Mouse (Mus musculus) liver, embryonic 13.5 days (tissue): ENCODE results near the gene Gucy1b1. TPM values are rescaled to one million over a fixed set of nuclear protein-coding genes. Genes with fewer than 3 reads are reported as not detected.

Experiments used
- ATAC-seq: fragments of 200-750 bp; cut with Nextera tagmentation; 2 replicates; pipeline ENCODE4 v1.8.0; 2017; ENCODE audit warnings: low read depth, mild to moderate bottlenecking, moderate number of reproducible peaks, moderate library complexity
- DNase-seq: peaks from one replicate; pipeline ENCODE4 v3.0.0; 2022
- H3K27ac ChIP-seq: fragments of 300-500 bp; sonication (generic); 2 replicates; pipeline ENCODE4 v1.5.1; 2015; ENCODE audit warnings: moderate library complexity, mild to moderate bottlenecking, inconsistent platforms
- H3K27me3 ChIP-seq: fragments of 300-500 bp; sonication (generic); 2 replicates; pipeline ENCODE4 v1.6.1; 2015; ENCODE audit warnings: mild to moderate bottlenecking, inconsistent platforms
- H3K36me3 ChIP-seq: fragments of 300-500 bp; sonication (generic); 2 replicates; pipeline ENCODE4 v1.6.1; 2015; ENCODE audit warnings: mild to moderate bottlenecking, inconsistent platforms
- H3K4me1 ChIP-seq: fragments of 300-500 bp; sonication (generic); replicated peaks from 2 replicates; pipeline ENCODE4 v1.6.1; 2015; ENCODE audit warnings: inconsistent platforms
- H3K4me2 ChIP-seq: fragments of 300-500 bp; sonication (generic); 2 replicates; pipeline ENCODE4 v1.6.1; 2015; ENCODE audit warnings: inconsistent platforms, mild to moderate bottlenecking, moderate library complexity
- H3K4me3 ChIP-seq: fragments of 300-500 bp; sonication (generic); replicated peaks from 2 replicates; pipeline ENCODE4 v1.5.1; 2015; ENCODE audit warnings: mild to moderate bottlenecking, inconsistent platforms
- H3K9ac ChIP-seq: fragments of 300-500 bp; sonication (generic); 2 replicates; pipeline ENCODE4 v1.6.1; 2015; ENCODE audit warnings: mild to moderate bottlenecking, inconsistent platforms
- H3K9me3 ChIP-seq: fragments of 300-500 bp; sonication (generic); replicated peaks from 2 replicates; pipeline ENCODE4 v1.6.1; 2016; ENCODE audit warnings: inconsistent platforms
- WGBS: fragments of 180-500 bp; shearing (Covaris S2); methylation state at CpG from one replicate; pipeline ENCODE4 v1.1.7; 2015; ENCODE audit not compliant: insufficient replicate concordance; 5-methylcytosine and 5-hydroxymethylcytosine counted together
- polyA plus RNA-seq: library from polyadenylated mRNA; unstranded; fragments of >200 nt; fragmentation: Nextera tagmentation; extraction: Ambion mirVana; gene quantifications from 2 replicates; pipeline ENCODE4 v1.2.1, GENCODE M21; 2015

The Gucy1b1 gene
- 9.1 and 11.4 TPM in 2 replicates for polyA plus RNA-seq

DNA sequence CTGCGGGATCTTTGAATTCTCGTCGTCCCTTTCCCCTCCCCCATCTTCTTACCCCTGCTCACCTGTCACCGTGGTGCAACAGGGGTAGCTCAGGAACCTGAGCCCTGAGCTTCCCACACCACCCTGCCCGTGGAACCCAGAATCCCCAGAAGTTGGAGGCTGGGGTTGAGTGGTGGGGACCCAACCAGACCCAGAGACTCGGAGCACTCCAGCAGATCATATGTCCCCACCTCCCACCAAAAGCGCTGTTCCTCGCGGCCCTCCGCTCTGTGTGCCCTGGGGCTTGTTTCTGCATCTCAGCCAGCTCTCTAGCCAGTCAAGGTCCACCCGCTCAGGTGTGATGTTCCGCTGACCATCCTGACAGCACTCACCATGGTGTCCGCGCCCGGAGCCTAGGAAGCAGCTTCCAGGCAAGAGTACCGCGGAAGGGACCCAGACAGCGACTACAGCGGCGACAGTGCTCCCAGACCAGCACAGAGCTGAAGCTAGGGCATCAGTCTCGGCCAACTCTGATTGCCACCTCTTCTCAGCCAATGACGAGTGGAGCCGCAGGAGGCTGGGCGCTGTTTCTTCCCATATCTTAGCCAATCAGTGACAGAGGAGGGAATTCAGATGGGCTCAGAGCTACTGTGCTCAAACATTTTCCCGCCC lies at the start of gene Gucy1b1:
Gucy1b1 (minus strand) TSS at position 489 of the 651 bp plus-strand sequence.
- H3K9ac ChIP-seq = peak within 1 kb of the TSS; percentile 33
- peak; percentile 80 for ATAC-seq

DNA sequence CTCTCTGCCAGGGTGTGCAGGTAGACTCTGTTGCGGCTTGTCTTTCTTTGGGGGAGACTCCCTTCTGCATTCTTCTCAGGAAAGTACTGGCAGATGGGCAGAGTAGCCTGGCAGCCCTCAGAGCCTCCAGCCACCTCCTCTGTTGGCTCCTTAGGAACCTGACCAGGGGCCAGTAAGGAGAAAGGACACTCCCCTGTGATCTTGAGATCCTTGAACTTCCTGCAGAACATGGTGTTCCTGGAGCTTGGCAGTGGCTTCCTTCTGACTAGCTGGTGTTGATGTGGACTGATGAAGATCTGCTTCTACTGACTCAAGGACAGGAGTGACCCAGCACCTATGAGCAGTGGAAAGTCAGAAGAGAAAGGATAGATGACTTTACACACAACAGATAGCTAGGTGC lies 44.4 kb upstream of the Gucy1b1 start:
- Histone ChIP-seq H3K4me1 (no peaks in the 10 kb centered on the region), H3K4me2 (no peak overlapping the region), H3K27me3 (no peaks in the 10 kb centered on the region), H3K9me3 (no peaks in the 10 kb centered on the region), H3K9ac (no peak overlapping the region), H3K27ac (no peak overlapping the region), H3K36me3 (no peaks in the 10 kb centered on the region), H3K4me3 (no peak overlapping the region)
- ATAC-seq (no peak), DNase-seq (no peak)
- 65% methylated on average over 1 of the region's 1 CpGs for WGBS

More for the DNA sequence above, at the start of gene Gucy1b1:
- Histone ChIP-seq H3K4me3 (peak within 1 kb of the TSS; percentile 44), H3K27ac (no peak within 1 kb of the TSS), H3K9me3 (no peaks in the 10 kb centered on the region), H3K4me1 (0 out of 2 replicates have a peak, but pooled peaks cover 9% of the 10 kb centered on the region), H3K36me3 (no peaks in the 10 kb centered on the region), H3K27me3 (peaks cover 21% of the 10 kb centered on the region), H3K4me2 (peak within 1 kb of the TSS; percentile 60)
- WGBS = 2% methylated on average over 25 of the region's 25 CpGs
- peak; percentile 12 for DNase-seq

DNA sequence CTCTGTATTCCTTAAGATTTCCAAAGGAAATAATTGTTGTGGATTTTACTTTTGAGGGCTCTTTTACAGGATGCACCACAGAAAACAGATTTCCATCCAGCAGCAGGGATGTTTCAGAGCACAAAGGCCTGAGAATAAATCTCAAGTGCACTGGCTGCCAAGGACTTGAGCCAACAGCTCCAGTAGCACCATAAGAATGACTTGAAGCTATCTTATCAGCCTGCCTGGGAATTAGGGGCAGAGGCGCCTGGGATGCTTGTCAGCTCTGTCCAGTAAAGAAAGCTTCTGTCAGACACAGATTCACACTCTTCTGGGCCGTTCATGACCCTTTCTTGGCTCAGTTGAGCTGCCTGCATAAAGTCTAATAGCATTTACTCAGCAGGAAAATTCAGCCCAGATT lies 38.0 kb upstream of the Gucy1b1 start:
- Histone ChIP-seq H3K4me3 (no peak overlapping the region), H3K9ac (no peak overlapping the region), H3K36me3 (no peaks in the 10 kb centered on the region), H3K27me3 (no peaks in the 10 kb centered on the region), H3K4me2 (no peak overlapping the region), H3K9me3 (no peaks in the 10 kb centered on the region), H3K4me1 (no peaks in the 10 kb centered on the region), H3K27ac (0 out of 2 replicates have a peak overlapping the region, but pooled peaks have one; percentile 4)
- ATAC-seq (no peak), DNase-seq (no peak)
- WGBS = 50% methylated on average over 2 of the region's 2 CpGs

DNA sequence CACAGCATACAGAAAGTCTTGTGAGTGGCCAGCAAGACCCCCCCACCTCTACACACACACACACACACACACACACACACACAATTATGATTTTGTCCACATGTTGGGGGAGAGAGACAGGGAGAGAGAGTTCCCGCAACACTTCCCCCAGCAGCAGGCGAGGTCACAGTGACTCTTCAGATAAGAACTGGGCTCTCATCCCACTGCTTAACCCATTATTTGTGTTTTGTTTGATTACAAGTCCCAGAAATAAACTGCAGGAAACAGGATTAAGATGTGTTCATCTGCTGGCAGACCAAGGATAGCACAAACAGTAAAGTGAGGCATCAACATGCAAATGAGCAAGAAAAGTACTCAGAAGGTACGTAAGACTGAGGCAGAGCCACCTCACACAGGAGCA lies 37.5 kb upstream of the Gucy1b1 start:
- H3K9me3 ChIP-seq = no peaks in the 10 kb centered on the region
- H3K4me2 ChIP-seq = no peak overlapping the region
- no peak overlapping the region for H3K9ac ChIP-seq
- WGBS = 43% methylated on average over 3 of the region's 3 CpGs
- H3K27me3 ChIP-seq = no peaks in the 10 kb centered on the region
- H3K27ac ChIP-seq = peak overlapping the region; percentile 4; the same call in 1 of the 2 replicates
- ATAC-seq (no peak), DNase-seq (no peak)
- H3K36me3 ChIP-seq = no peaks in the 10 kb centered on the region
- H3K4me3 ChIP-seq = no peak overlapping the region
- no peaks in the 10 kb centered on the region for H3K4me1 ChIP-seq

DNA sequence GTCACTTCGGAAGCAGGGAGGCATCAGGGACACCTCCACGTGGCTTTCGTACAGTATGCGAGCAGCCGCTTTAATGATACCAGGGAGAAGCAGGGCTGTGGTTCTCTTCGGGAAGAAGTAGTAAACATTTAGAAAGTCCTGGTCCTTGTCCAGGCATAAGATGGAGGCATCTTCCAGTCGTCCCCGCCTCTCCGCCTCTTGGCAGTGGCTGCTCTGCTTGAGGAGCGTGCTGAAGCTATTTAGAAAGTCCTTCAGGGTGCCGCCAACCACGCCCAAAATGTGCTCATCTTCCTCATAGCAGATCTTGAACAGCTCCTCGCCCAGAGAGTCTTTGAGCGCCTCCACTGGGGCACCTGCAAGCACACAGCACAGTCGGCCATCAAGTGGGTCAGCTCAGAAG lies 34.5 kb upstream of the Gucy1b1 start:
- H3K27ac ChIP-seq = no peak overlapping the region
- no peaks in the 10 kb centered on the region for H3K36me3 ChIP-seq
- H3K9ac ChIP-seq = no peak overlapping the region
- WGBS = 81% methylated on average over 15 of the region's 15 CpGs
- DNase-seq (no peak), ATAC-seq (no peak)
- H3K4me3 ChIP-seq = no peak overlapping the region
- H3K9me3 ChIP-seq = no peaks in the 10 kb centered on the region
- no peak overlapping the region for H3K4me2 ChIP-seq
- no peaks in the 10 kb centered on the region for H3K4me1 ChIP-seq
- H3K27me3 ChIP-seq = no peaks in the 10 kb centered on the region

DNA sequence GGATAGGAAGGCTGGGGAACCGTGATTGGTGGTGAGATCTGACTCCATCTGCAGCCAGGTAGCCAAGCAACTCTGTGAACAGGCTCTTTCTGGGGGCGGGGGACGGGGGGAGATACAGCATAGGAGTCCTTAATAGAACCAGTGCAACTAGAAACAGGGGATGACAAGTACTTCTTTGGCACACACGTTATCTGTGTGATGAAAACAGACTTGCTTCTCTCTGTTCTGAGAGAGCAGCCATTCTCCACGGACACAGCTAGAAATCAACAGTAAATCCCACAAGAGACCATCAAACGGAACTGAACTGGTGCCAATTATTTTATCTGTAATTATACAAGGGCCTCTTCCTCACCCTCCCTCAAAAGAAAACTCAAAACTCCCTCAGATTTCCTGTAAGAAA lies 29.7 kb upstream of the Gucy1b1 start:
- WGBS = 61% methylated on average over 6 of the region's 6 CpGs
- DNase-seq = no peak

DNA sequence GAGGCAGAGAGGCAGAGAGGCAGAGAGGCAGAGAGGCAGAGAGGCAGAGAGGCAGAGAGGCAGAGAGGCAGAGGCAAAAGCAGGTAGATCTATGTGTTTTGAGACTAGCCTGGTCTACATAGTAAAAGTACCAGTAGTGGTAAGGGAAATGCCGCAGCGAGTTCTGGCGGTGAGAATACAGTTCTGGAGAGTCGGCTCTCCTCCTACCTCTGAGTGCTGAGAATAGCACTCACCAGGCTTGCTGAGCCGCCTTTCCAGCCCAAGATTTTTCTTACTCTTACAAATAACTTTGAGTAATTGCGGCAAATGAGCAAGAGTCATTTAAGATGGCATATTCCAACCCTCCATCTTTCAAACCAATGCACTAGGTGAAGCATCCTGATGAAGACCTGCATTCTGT lies 24.6 kb upstream of the Gucy1b1 start:
- Histone ChIP-seq H3K27me3 (no peaks in the 10 kb centered on the region), H3K4me2 (no peak overlapping the region), H3K27ac (no peak overlapping the region), H3K36me3 (no peaks in the 10 kb centered on the region), H3K9ac (no peak overlapping the region), H3K4me3 (no peak overlapping the region), H3K9me3 (no peaks in the 10 kb centered on the region), H3K4me1 (no peaks in the 10 kb centered on the region)
- DNase-seq = no peak
- 85% methylated on average over 6 of the region's 6 CpGs for WGBS
- no peak for ATAC-seq

More for the DNA sequence above, 29.7 kb upstream of the Gucy1b1 start:
- peak overlapping the region; percentile 5; the same call in 1 of the 2 replicates for H3K27ac ChIP-seq
- no peak overlapping the region for H3K4me3 ChIP-seq
- no peaks in the 10 kb centered on the region for H3K36me3 ChIP-seq
- H3K4me1 ChIP-seq = no peaks in the 10 kb centered on the region
- ATAC-seq = no peak
- H3K4me2 ChIP-seq = no peak overlapping the region
- H3K9ac ChIP-seq = no peak overlapping the region
- H3K9me3 ChIP-seq = no peaks in the 10 kb centered on the region
- no peaks in the 10 kb centered on the region for H3K27me3 ChIP-seq

DNA sequence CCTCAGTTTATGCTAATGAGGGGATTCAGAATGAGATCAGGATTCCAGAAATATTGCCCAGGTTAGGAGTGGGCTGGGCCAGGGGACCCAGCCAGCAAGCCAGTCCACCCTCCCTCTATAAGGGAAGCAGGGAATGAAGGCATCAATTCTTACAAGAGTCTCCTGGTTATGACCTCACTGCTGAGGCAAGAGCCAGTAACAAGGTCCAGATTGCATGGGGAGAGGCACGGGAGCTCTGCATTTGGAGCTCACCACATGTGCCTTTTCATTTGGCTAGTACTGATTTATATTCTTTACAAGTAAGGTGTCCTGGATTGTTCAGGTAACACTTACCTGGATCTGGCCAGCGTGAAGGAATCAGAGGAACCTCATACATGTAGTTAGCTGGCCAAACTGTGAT lies 22.3 kb upstream of the Gucy1b1 start:
- no peak for DNase-seq
- no peaks in the 10 kb centered on the region for H3K4me1 ChIP-seq
- H3K4me2 ChIP-seq = no peak overlapping the region
- WGBS = 58% methylated on average over 2 of the region's 2 CpGs
- H3K4me3 ChIP-seq = no peak overlapping the region
- H3K36me3 ChIP-seq = no peaks in the 10 kb centered on the region
- H3K27ac ChIP-seq = no peak overlapping the region
- H3K27me3 ChIP-seq = no peaks in the 10 kb centered on the region
- no peaks in the 10 kb centered on the region for H3K9me3 ChIP-seq
- no peak for ATAC-seq
- H3K9ac ChIP-seq = no peak overlapping the region

DNA sequence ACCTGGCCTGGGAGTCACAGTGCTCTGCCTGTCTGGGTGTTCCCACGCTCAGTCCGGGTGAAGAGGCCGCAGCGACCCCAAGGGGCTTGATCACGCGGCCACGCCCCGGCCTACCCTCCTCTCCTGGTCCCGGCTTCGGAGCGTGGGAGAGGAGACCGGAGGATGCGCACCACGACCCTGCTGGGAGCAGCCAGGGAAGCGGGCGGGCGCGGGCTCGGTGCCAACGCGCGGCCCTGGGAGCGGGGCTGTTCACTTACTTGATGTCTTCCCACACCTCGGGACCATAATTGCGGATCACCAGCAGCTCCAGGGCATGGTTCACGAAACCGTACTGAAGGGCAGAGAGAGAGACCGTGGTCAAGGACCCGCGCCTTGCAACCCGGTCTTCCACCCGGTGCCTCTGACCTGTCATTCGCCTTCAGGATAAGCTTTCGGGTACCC lies 728 bp downstream of the Gucy1b1 start:
- Histone ChIP-seq H3K27me3 (peaks cover 21% of the 10 kb centered on the region), H3K4me1 (0 out of 2 replicates have a peak, but pooled peaks cover 9% of the 10 kb centered on the region), H3K4me3 (peak overlapping the region; percentile 44), H3K4me2 (peak overlapping the region; percentile 60), H3K27ac (no peak overlapping the region), H3K9me3 (no peaks in the 10 kb centered on the region), H3K9ac (peak overlapping the region; percentile 33), H3K36me3 (no peaks in the 10 kb centered on the region)
- WGBS = 2% methylated on average over 34 of the region's 34 CpGs
- DNase-seq = no peak
- ATAC-seq = no peak

DNA sequence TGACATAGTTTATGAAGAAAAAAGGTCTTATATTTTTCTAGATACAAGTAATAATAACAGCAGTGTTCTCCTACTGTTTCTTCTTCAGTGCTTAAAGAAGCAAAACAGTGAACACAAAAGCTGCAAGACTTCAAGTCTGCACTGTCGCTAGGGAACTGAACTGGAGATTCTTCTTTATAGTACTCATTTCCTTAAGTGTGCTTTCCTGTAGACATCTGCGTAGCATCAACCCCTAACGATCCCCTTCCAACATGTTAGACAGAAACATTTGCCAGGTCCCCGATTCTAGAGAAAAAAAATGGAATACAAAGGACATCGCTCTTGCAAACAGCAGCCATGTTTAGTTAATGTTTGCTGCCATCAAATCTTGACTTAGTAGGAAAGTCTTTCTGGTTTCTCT lies 6.7 kb downstream of the Gucy1b1 start:
- Histone ChIP-seq H3K27ac (no peak overlapping the region), H3K4me1 (no peaks in the 10 kb centered on the region), H3K4me3 (no peak overlapping the region), H3K9me3 (no peaks in the 10 kb centered on the region), H3K27me3 (peaks cover under 1% of the 10 kb centered on the region; the same call in 1 of the 2 replicates), H3K36me3 (no peaks in the 10 kb centered on the region), H3K4me2 (no peak overlapping the region), H3K9ac (no peak overlapping the region)
- no peak for DNase-seq
- WGBS = 69% methylated on average over 5 of the region's 5 CpGs
- ATAC-seq = no peak

DNA sequence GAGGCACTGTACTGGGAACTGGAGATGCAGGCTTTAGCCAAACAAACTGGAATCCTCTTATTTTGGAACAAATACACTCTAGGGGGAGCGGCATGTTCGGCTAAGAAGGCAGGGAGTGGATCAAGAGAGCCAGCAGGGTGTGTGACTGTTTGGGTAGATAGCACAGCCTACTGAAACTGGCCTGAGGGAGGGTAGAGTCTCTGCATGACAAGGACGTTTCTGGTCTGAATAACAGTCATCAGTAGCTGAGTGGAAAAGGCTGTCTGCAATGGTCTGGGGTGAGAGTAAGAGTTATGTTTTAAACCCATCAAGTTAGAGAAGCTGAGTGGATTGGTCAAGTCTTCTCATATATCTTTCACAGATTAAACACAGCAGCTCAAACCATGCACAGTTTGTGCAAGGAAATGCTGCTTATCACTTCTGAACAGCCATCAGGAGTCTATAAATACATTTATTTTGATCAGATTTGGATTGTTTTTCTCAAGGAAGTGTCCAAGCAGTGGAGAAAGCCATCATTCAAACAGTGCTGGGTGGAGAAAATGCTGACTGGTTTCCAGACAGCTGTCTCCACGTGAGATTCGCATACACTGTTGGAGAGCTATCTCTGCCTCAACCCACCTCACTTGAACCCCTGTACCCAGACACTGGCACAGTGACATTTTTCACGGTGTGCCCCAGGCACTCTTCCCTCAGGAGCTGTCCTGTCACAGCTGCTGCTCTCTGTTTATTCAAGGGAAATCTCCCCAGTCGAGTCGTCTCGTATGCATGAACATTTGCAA lies 12.9 kb downstream of the Gucy1b1 start:
- Histone ChIP-seq H3K4me1 (peaks cover 12% of the 10 kb centered on the region), H3K27me3 (no peaks in the 10 kb centered on the region), H3K4me3 (no peak overlapping the region), H3K9ac (no peak overlapping the region), H3K4me2 (no peak overlapping the region), H3K27ac (peak overlapping the region; percentile 15; the same call in 1 of the 2 replicates), H3K9me3 (no peaks in the 10 kb centered on the region), H3K36me3 (no peaks in the 10 kb centered on the region)
- ATAC-seq (peak; percentile 70), DNase-seq (peak; percentile 1)
- 26% methylated on average over 9 of the region's 9 CpGs for WGBS
